In the genomic region with DNA sequence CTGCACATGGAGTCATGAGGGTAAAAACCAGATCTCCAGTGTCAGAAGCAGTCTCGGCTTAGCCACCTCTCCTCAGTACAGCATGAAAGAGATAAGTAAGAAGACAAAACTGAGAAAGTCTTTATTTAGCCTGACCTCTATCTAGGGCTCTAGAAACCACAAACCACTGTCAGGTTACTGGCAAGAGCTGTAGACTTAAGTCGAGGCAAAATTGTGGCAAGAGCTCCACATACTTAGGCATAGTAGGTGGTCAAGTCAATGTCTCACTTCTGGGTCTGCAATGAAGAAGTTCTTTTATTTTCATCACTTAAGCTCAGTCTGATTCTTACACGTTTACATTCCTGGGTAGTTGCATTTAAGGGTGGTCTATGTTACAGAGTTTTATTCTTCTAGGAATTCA, we compare ENCODE assay signal across 19 mouse cellular contexts.
"Had no signal": no experiment of that assay in that cellular context is flagged by ENCODE, and none has a peak within 500 bp of the region (broad histone marks: within the 10 kb centered on the region; RNA-seq: fewer than 3 reads in every experiment).

No protein-coding gene starts in this region.

- H3K9ac ChIP-seq: kidney, embryonic 15.5 days; liver, embryonic 13.5 days; midbrain, embryonic 13.5 days; neural tube, embryonic 12.5 days; neural tube, embryonic 15.5 days had no signal

- H3K27ac ChIP-seq: kidney, embryonic 15.5 days; liver, embryonic 13.5 days; neural tube, embryonic 12.5 days; stomach, postnatal 0 days had no signal

- H3K4me1 ChIP-seq: kidney, embryonic 15.5 days; liver, embryonic 13.5 days; neural tube, embryonic 12.5 days had no signal

- ATAC-seq: midbrain, embryonic 13.5 days had no signal

- H3K36me3 ChIP-seq: kidney, embryonic 15.5 days; liver, embryonic 13.5 days; midbrain, embryonic 13.5 days; neural tube, embryonic 12.5 days; neural tube, embryonic 15.5 days had no signal

- H3K4me3 ChIP-seq: kidney, embryonic 15.5 days; liver, embryonic 13.5 days; midbrain, embryonic 13.5 days; neural tube, embryonic 12.5 days; neural tube, embryonic 15.5 days had no signal

- H3K27me3 ChIP-seq: kidney, embryonic 15.5 days; liver, embryonic 13.5 days; midbrain, embryonic 13.5 days; neural tube, embryonic 12.5 days; neural tube, embryonic 15.5 days had no signal

- DNase-seq: kidney, adult 8-10 months; kidney, postnatal 10 days; kidney, postnatal 36 days; layer of hippocampus, adult 9-11 months; liver, embryonic 13.5 days; lung, adult 2 months; lung, postnatal 14 days; lung, postnatal 4 days; right cerebral cortex, adult 18-20 months; right cerebral cortex, postnatal 14 days; right cerebral cortex, postnatal 4 days; thymus, adult 2 months; thymus, postnatal 14 days; thymus, postnatal 4 days had no signal

- H3K4me2 ChIP-seq: kidney, embryonic 15.5 days; liver, embryonic 13.5 days; midbrain, embryonic 13.5 days; neural tube, embryonic 12.5 days; neural tube, embryonic 15.5 days had no signal

- H3K9me3 ChIP-seq: kidney, embryonic 15.5 days; liver, embryonic 13.5 days; midbrain, embryonic 13.5 days; neural tube, embryonic 12.5 days; neural tube, embryonic 15.5 days had no signal
